Mouse (Mus musculus) heart, adult 2 months (tissue): ENCODE results near the gene Olfr1532-ps1. TPM values are rescaled to one million over a fixed set of nuclear protein-coding genes. Genes with fewer than 3 reads are reported as not detected.

Experiments
- DNase-seq, 2 experiments: peaks; one replicate each; pipeline ENCODE4 v3.0.0; 2021
- H3K27ac ChIP-seq: fragments of 200-600 bp; 2 replicates; pipeline ENCODE4 v1.8.1; 2022
- H3K27me3 ChIP-seq: fragments of 200-500 bp; 2 replicates; pipeline ENCODE4 v1.6.1; 2012; ENCODE audit warnings: mild to moderate bottlenecking, low read length, inconsistent platforms, mixed read lengths; ENCODE audit not compliant: control insufficient read depth, insufficient read depth
- H3K36me3 ChIP-seq: fragments of 200-500 bp; 2 replicates; pipeline ENCODE4 v1.6.1; 2012; ENCODE audit warnings: low read length, inconsistent platforms; ENCODE audit not compliant: control insufficient read depth, insufficient read depth
- H3K4me1 ChIP-seq: fragments of 200-500 bp; 2 replicates; pipeline ENCODE4 v1.6.1; 2011; ENCODE audit warnings: low read length; ENCODE audit not compliant: control insufficient read depth, insufficient read depth
- H3K4me3 ChIP-seq: fragments of 200-600 bp; 2 replicates; pipeline ENCODE4 v1.8.1; 2022
- H3K79me2 ChIP-seq: fragments of 200-500 bp; replicated peaks from 2 replicates; pipeline ENCODE4 v1.6.1; 2012; ENCODE audit warnings: mild to moderate bottlenecking, inconsistent platforms, low read length, moderate library complexity, mixed read lengths; ENCODE audit not compliant: control insufficient read depth, insufficient read depth
- H3K9ac ChIP-seq: fragments of 200-500 bp; 2 replicates; pipeline ENCODE4 v1.6.1; 2012; ENCODE audit warnings: low read depth, mild to moderate bottlenecking, control low read depth, inconsistent platforms, low read length, mixed read lengths
- CTCF ChIP-seq: fragments of 200-600 bp; IDR thresholded peaks from 2 replicates; pipeline ENCODE4 v1.8.1; 2022; ENCODE audit warnings: antibody characterized with exemption, mild to moderate bottlenecking, moderate library complexity
- EP300 ChIP-seq: fragments of 200-500 bp; IDR thresholded peaks from 2 replicates; pipeline ENCODE4 v1.6.1; 2011; ENCODE audit warnings: low read depth, low read length, control low read depth; ENCODE audit not compliant: insufficient read depth
- POLR2A ChIP-seq: fragments of 200-500 bp; IDR thresholded peaks from 2 replicates; pipeline ENCODE4 v1.6.1; 2011; ENCODE audit warnings: mild to moderate bottlenecking, low read depth, low read length, control low read depth; ENCODE audit not compliant: insufficient read depth
- WGBS: fragments of 180-500 bp; shearing (Covaris S2); methylation state at CpG from one replicate; pipeline ENCODE4 v1.1.7; 2018; 5-methylcytosine and 5-hydroxymethylcytosine counted together
- intact Hi-C: fragments of 180-260 bp; cut with DNase I; formaldehyde crosslinking; loops from one replicate; pipeline ENCODE4 v1.15.1; 2025
- polyA plus RNA-seq: library from polyadenylated mRNA; depleted of rRNA; stranded (reverse); fragments of >200 nt; gene quantifications from 2 replicates; pipeline ENCODE4 v1.2.3, GENCODE M21; 2012; rRNA removed
- total RNA-seq, 2 experiments: library from RNA; stranded (reverse); gene quantifications; 2 replicates each; pipeline ENCODE4 v1.2.3; 2021

Olfr1532-ps1 gene
- total and polyA plus RNA-seq, 3 experiments = not detected

DNA sequence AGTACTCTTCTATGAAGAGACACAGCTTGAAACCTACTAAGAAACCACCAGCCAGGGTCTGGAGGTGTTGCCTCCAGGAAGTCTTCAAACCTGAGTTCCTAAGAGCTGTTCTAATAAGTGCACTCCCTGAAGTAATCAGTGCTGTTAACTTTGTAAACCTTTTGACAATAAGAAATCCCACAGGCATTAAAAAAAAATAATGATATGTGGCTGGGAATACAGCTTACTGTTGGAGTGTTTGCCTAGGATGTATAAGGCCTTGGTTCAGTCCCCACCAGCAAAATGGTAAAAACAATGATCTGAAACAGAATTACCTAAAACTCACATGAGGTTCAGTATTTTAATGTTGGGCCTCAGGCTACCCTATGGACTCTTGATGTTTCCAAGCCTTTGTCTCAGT lies 24.3 kb downstream of the Olfr1532-ps1 start, which contains the start of gene Olfr709-ps1:
Gene Olfr709-ps1, minus strand, starts transcription at position 101 of the 400 bp plus-strand sequence.
- intact Hi-C loops = no loop called here
- H3K27ac ChIP-seq = no peak within 1 kb of the TSS
- no peaks in the 10 kb centered on the region for H3K79me2 ChIP-seq
- no peak for DNase-seq
- no peak within 1 kb of the TSS for H3K4me3 ChIP-seq
- TF ChIP-seq POLR2A (no peak), CTCF (no peak), EP300 (no peak)
- no peaks in the 10 kb centered on the region for H3K27me3 ChIP-seq
- H3K4me1 ChIP-seq = no peaks in the 10 kb centered on the region
- no peak within 1 kb of the TSS for H3K9ac ChIP-seq
- H3K36me3 ChIP-seq = no peaks in the 10 kb centered on the region

DNA sequence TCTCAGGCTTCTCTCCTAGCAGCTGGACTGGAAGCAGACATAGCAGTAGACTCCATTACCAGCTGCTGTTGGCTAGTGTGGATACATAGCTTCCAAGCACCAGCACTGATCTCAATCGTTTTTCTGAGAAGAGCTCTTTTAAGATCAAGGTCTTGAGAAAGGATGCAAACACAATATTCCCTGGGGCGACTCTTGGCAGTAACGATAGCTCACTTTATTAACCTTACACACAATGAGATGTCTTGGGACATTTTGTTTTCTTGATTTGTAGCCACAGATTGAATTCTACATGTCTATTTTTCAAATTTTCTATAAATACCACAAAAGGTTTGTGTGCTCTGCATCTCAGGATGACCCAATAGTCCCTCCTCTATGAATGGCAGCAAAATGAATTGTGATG lies 40.4 kb downstream of the Olfr1532-ps1 start, which contains the start of gene Olfr710:
Gene Olfr710, minus strand, starts transcription at position 101 of the 400 bp plus-strand sequence.
- H3K9ac ChIP-seq = no peak within 1 kb of the TSS
- no peak within 1 kb of the TSS for H3K27ac ChIP-seq
- no peak for DNase-seq
- H3K4me1 ChIP-seq = no peaks in the 10 kb centered on the region
- 65% methylated on average over 3 of the region's 3 CpGs for WGBS
- no peak within 1 kb of the TSS for H3K4me3 ChIP-seq
- TF ChIP-seq CTCF (no peak), POLR2A (no peak), EP300 (no peak)
- no peaks in the 10 kb centered on the region for H3K79me2 ChIP-seq
- H3K27me3 ChIP-seq = no peaks in the 10 kb centered on the region
- no peaks in the 10 kb centered on the region for H3K36me3 ChIP-seq
- intact Hi-C loops = no loop called here

DNA sequence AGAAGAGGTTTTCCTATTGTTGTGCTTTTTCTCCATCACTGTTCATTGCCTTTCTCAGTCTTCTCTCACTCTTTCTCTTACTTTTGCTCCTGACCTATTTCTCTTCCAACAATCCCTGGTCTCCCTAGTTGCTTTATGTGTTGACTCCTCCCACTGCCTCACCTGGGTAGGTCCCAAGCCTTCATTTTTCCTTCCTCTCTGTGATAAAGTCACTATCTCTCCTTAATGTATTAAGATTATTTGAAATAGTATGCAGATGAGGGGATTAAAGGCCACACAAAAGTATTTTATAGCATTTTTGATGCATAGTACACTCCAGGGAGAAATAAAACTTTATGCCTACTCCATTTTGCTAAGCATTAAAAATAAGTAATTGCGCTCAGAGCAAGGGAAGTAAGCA lies 56.0 kb downstream of the Olfr1532-ps1 start, which contains the start of gene Olfr6:
Gene Olfr6, minus strand, starts transcription at position 101 of the 400 bp plus-strand sequence.
- no peak within 1 kb of the TSS for H3K9ac ChIP-seq
- no peak for DNase-seq
- H3K36me3 ChIP-seq = no peaks in the 10 kb centered on the region
- no peak within 1 kb of the TSS for H3K27ac ChIP-seq
- WGBS = 69% methylated on average over 1 of the region's 1 CpGs
- no peaks in the 10 kb centered on the region for H3K79me2 ChIP-seq
- TF ChIP-seq EP300 (no peak), POLR2A (no peak), CTCF (no peak)
- no peaks in the 10 kb centered on the region for H3K4me1 ChIP-seq
- intact Hi-C loops = no loop called here
- H3K27me3 ChIP-seq = no peaks in the 10 kb centered on the region
- no peak within 1 kb of the TSS for H3K4me3 ChIP-seq

Other genes starting within 250 kb of the Olfr1532-ps1 start
- gene Olfr693, start 227.4 kb upstream of the Olfr1532-ps1 start, total RNA-seq = not detected
- gene Olfr693, start 227.4 kb upstream of the Olfr1532-ps1 start, polyA plus RNA-seq = not detected in 2 replicates
- gene Olfr694, start 216.2 kb upstream of the Olfr1532-ps1 start, total RNA-seq = not detected
- gene Olfr694, start 216.2 kb upstream of the Olfr1532-ps1 start, polyA plus RNA-seq = not detected in 2 replicates
- not detected for gene Olfr695, start 191.6 kb upstream of the Olfr1532-ps1 start, total RNA-seq
- gene Olfr695, start 191.6 kb upstream of the Olfr1532-ps1 start, polyA plus RNA-seq = not detected in 2 replicates
- gene Olfr697, start 165.6 kb upstream of the Olfr1532-ps1 start, total RNA-seq = not detected
- not detected in 2 replicates for gene Olfr697, start 165.6 kb upstream of the Olfr1532-ps1 start, polyA plus RNA-seq
- not detected for gene Olfr698, start 152.6 kb upstream of the Olfr1532-ps1 start, total RNA-seq
- gene Olfr698, start 152.6 kb upstream of the Olfr1532-ps1 start, polyA plus RNA-seq = not detected in 2 replicates
- not detected for gene Olfr699, start 114.8 kb upstream of the Olfr1532-ps1 start, total RNA-seq
- gene Olfr699, start 114.8 kb upstream of the Olfr1532-ps1 start, polyA plus RNA-seq = not detected in 2 replicates
- gene Olfr700, start 99.2 kb upstream of the Olfr1532-ps1 start, total RNA-seq = not detected
- gene Olfr700, start 99.2 kb upstream of the Olfr1532-ps1 start, polyA plus RNA-seq = not detected in 2 replicates
- not detected for gene Olfr701, start 93.9 kb upstream of the Olfr1532-ps1 start, total RNA-seq
- gene Olfr701, start 93.9 kb upstream of the Olfr1532-ps1 start, polyA plus RNA-seq = not detected in 2 replicates
- not detected for gene Olfr702, start 74.1 kb upstream of the Olfr1532-ps1 start, total RNA-seq
- not detected in 2 replicates for gene Olfr702, start 74.1 kb upstream of the Olfr1532-ps1 start, polyA plus RNA-seq
- gene Olfr703, start 64.6 kb upstream of the Olfr1532-ps1 start, total RNA-seq = not detected
- not detected in 2 replicates for gene Olfr703, start 64.6 kb upstream of the Olfr1532-ps1 start, polyA plus RNA-seq
- not detected for gene Olfr704, start 44.8 kb upstream of the Olfr1532-ps1 start, total RNA-seq
- gene Olfr704, start 44.8 kb upstream of the Olfr1532-ps1 start, polyA plus RNA-seq = not detected in 2 replicates
- gene Olfr705, start 31.1 kb upstream of the Olfr1532-ps1 start, total RNA-seq = not detected
- gene Olfr705, start 31.1 kb upstream of the Olfr1532-ps1 start, polyA plus RNA-seq = not detected in 2 replicates
- gene Olfr706, start 19.8 kb upstream of the Olfr1532-ps1 start, total RNA-seq = not detected
- gene Olfr706, start 19.8 kb upstream of the Olfr1532-ps1 start, polyA plus RNA-seq = not detected in 2 replicates
- not detected for gene Olfr707, start 6.8 kb upstream of the Olfr1532-ps1 start, total RNA-seq
- not detected in 2 replicates for gene Olfr707, start 6.8 kb upstream of the Olfr1532-ps1 start, polyA plus RNA-seq
- not detected for gene Olfr709-ps1, start 24.2 kb downstream of the Olfr1532-ps1 start, total RNA-seq
- not detected in 2 replicates for gene Olfr709-ps1, start 24.2 kb downstream of the Olfr1532-ps1 start, polyA plus RNA-seq
- not detected for gene Olfr710, start 40.3 kb downstream of the Olfr1532-ps1 start, total RNA-seq
- not detected in 2 replicates for gene Olfr710, start 40.3 kb downstream of the Olfr1532-ps1 start, polyA plus RNA-seq
- gene Olfr6, start 55.9 kb downstream of the Olfr1532-ps1 start, total RNA-seq = not detected
- gene Olfr6, start 55.9 kb downstream of the Olfr1532-ps1 start, polyA plus RNA-seq = not detected in 2 replicates
- not detected for gene Olfr711, start 67.5 kb downstream of the Olfr1532-ps1 start, total RNA-seq
- not detected in 2 replicates for gene Olfr711, start 67.5 kb downstream of the Olfr1532-ps1 start, polyA plus RNA-seq
- gene Olfr2, start 98.1 kb downstream of the Olfr1532-ps1 start, total RNA-seq = not detected
- not detected in 2 replicates for gene Olfr2, start 98.1 kb downstream of the Olfr1532-ps1 start, polyA plus RNA-seq
- not detected for gene Olfr713, start 123.2 kb downstream of the Olfr1532-ps1 start, total RNA-seq
- not detected in 2 replicates for gene Olfr713, start 123.2 kb downstream of the Olfr1532-ps1 start, polyA plus RNA-seq
- not detected for gene Olfr714, start 163.0 kb downstream of the Olfr1532-ps1 start, total RNA-seq
- not detected in 2 replicates for gene Olfr714, start 163.0 kb downstream of the Olfr1532-ps1 start, polyA plus RNA-seq
- not detected for gene Olfr17, start 185.2 kb downstream of the Olfr1532-ps1 start, total RNA-seq
- not detected in 2 replicates for gene Olfr17, start 185.2 kb downstream of the Olfr1532-ps1 start, polyA plus RNA-seq
- not detected for gene Olfr715b, start 202.4 kb downstream of the Olfr1532-ps1 start, total RNA-seq
- gene Olfr715b, start 202.4 kb downstream of the Olfr1532-ps1 start, polyA plus RNA-seq = not detected in 2 replicates
- not detected for gene Olfr715, start 223.1 kb downstream of the Olfr1532-ps1 start, total RNA-seq
- gene Olfr715, start 223.1 kb downstream of the Olfr1532-ps1 start, polyA plus RNA-seq = not detected in 2 replicates
- gene Olfr716, start 230.3 kb downstream of the Olfr1532-ps1 start, total RNA-seq = not detected
- not detected in 2 replicates for gene Olfr716, start 230.3 kb downstream of the Olfr1532-ps1 start, polyA plus RNA-seq